Mouse (Mus musculus) neural tube, embryonic 15.5 days (tissue): ENCODE measurements at regions not wholly inside any gene's neighbourhood (a gene's known extent, or its start where the extent isn't known, plus 50 kb on each side); places are given as distances from the start of the nearest gene placed in this dataset.

Experiments used
- ATAC-seq: fragments of 200-750 bp; cut with Nextera tagmentation; 2 replicates; pipeline ENCODE4 v1.8.0; 2017; ENCODE audit warnings: mild to moderate bottlenecking, moderate TSS enrichment, moderate library complexity; ENCODE audit not compliant: low FRiP score
- H3K27ac ChIP-seq: fragments of 300-500 bp; sonication (generic); replicated peaks from 2 replicates; pipeline ENCODE4 v1.5.1; 2015; ENCODE audit warnings: mild to moderate bottlenecking, inconsistent platforms
- H3K27me3 ChIP-seq: fragments of 300-500 bp; sonication (generic); replicated peaks from 2 replicates; pipeline ENCODE4 v1.6.1; 2015; ENCODE audit warnings: inconsistent platforms
- H3K36me3 ChIP-seq: fragments of 300-500 bp; sonication (generic); 2 replicates; pipeline ENCODE4 v1.6.1; 2015; ENCODE audit warnings: inconsistent platforms
- H3K4me1 ChIP-seq: fragments of 300-500 bp; sonication (generic); 2 replicates; pipeline ENCODE4 v1.6.1; 2015; ENCODE audit warnings: inconsistent platforms
- H3K4me2 ChIP-seq: fragments of 300-500 bp; sonication (generic); 2 replicates; pipeline ENCODE4 v1.6.1; 2015; ENCODE audit warnings: inconsistent platforms, mild to moderate bottlenecking, moderate library complexity
- H3K4me3 ChIP-seq: fragments of 300-500 bp; sonication (generic); replicated peaks from 2 replicates; pipeline ENCODE4 v1.5.1; 2015; ENCODE audit warnings: mild to moderate bottlenecking, inconsistent platforms
- H3K9ac ChIP-seq: fragments of 300-500 bp; sonication (generic); replicated peaks from 2 replicates; pipeline ENCODE4 v1.6.1; 2015; ENCODE audit warnings: mild to moderate bottlenecking, inconsistent platforms
- H3K9me3 ChIP-seq: fragments of 300-500 bp; sonication (generic); replicated peaks from 2 replicates; pipeline ENCODE4 v1.6.1; 2016; ENCODE audit warnings: inconsistent platforms
- WGBS: fragments of 180-500 bp; shearing (Covaris S2); methylation state at CpG from one replicate; pipeline ENCODE4 v1.1.7; 2015; ENCODE audit warnings: mixed read lengths; 5-methylcytosine and 5-hydroxymethylcytosine counted together

DNA sequence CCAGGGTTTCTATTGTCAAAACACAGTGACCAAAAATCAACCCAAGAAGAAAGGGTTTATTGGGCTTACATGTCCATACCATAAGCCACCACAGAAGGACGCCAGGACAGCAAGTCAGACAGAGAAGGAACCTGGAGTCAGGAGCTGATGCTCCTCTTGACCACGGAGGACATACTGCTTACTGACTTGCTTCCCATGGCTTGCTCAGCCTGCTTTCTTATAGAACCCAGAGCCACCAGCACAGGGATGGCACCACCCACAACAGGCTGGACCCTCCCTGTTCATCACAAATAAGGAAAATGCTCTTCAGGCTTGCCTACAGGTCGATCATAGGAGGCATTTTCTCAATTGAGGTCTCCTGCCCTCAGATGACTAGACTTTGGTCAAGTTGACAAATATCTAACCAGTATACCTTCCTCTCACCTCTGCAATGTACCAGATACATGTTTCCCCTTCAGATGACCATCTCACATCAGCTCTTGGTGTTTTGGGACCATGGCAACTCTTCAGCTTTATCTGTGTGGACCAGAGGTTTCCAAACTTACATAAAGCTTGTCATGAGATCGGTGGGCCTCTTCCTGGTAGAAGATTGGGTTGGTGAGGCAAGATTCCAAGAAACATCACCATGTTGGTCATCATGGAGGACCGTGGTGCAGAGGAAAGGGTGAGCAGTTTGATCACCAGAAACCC is 61.2 kb upstream of the Ahctf1 start:
- 92% methylated on average over 5 of the region's 5 CpGs for WGBS
- Histone ChIP-seq H3K27ac (no peak overlapping the region), H3K9me3 (no peaks in the 10 kb centered on the region), H3K27me3 (no peaks in the 10 kb centered on the region), H3K4me3 (no peak overlapping the region), H3K4me2 (no peak overlapping the region), H3K36me3 (no peaks in the 10 kb centered on the region), H3K4me1 (peaks cover 8% of the 10 kb centered on the region; the same call in 1 of the 2 replicates), H3K9ac (no peak overlapping the region)
- ATAC-seq, result no peak

- Histone ChIP-seq H3K4me2 (no peak overlapping the region), H3K4me3 (no peak overlapping the region), H3K9me3 (no peaks in the 10 kb centered on the region), H3K27ac (no peak overlapping the region), H3K36me3 (no peaks in the 10 kb centered on the region), H3K4me1 (peaks cover 8% of the 10 kb centered on the region; the same call in 1 of the 2 replicates), H3K27me3 (no peaks in the 10 kb centered on the region), H3K9ac (no peak overlapping the region)
- no peak for ATAC-seq
- WGBS, result 33% methylated on average over 4 of the region's 4 CpGs
Measured at GRCm38 (mm10) chr1:179863420-179863819, 59.9 kb upstream of the Ahctf1 start.

- no peak overlapping the region for H3K27ac ChIP-seq
- H3K4me1 ChIP-seq, result peaks cover 8% of the 10 kb centered on the region; the same call in 1 of the 2 replicates
- no peak overlapping the region for H3K9ac ChIP-seq
- H3K36me3 ChIP-seq, result no peaks in the 10 kb centered on the region
- no peak overlapping the region for H3K4me2 ChIP-seq
- H3K4me3 ChIP-seq, result no peak overlapping the region
- WGBS, result 74% methylated on average over 3 of the region's 3 CpGs
- ATAC-seq, result no peak
- H3K9me3 ChIP-seq, result no peaks in the 10 kb centered on the region
- H3K27me3 ChIP-seq, result no peaks in the 10 kb centered on the region
Measured at GRCm38 (mm10) chr1:179862941-179863340, 59.5 kb upstream of the Ahctf1 start.

GRCm38 (mm10) chr1:179861776-179862175 is 58.3 kb upstream of the Ahctf1 start:
- no peak for ATAC-seq

GRCm38 (mm10) chr1:179859552-179859902 is 56.0 kb upstream of the Ahctf1 start:
- Histone ChIP-seq H3K9ac (no peak overlapping the region), H3K9me3 (no peaks in the 10 kb centered on the region), H3K36me3 (no peaks in the 10 kb centered on the region), H3K4me3 (no peak overlapping the region), H3K27me3 (no peaks in the 10 kb centered on the region), H3K27ac (no peak overlapping the region), H3K4me1 (no peaks in the 10 kb centered on the region), H3K4me2 (no peak overlapping the region)
- 83% methylated on average over 8 of the region's 8 CpGs for WGBS
- peak; percentile 24; the same call in 1 of the 2 replicates for ATAC-seq

More at GRCm38 (mm10) chr1:179861776-179862175, 58.3 kb upstream of the Ahctf1 start:
- Histone ChIP-seq H3K9me3 (no peaks in the 10 kb centered on the region), H3K4me1 (peaks cover 8% of the 10 kb centered on the region; the same call in 1 of the 2 replicates), H3K4me3 (no peak overlapping the region), H3K36me3 (no peaks in the 10 kb centered on the region), H3K27me3 (no peaks in the 10 kb centered on the region), H3K9ac (no peak overlapping the region), H3K27ac (no peak overlapping the region), H3K4me2 (no peak overlapping the region)
- 86% methylated on average over 3 of the region's 3 CpGs for WGBS

DNA sequence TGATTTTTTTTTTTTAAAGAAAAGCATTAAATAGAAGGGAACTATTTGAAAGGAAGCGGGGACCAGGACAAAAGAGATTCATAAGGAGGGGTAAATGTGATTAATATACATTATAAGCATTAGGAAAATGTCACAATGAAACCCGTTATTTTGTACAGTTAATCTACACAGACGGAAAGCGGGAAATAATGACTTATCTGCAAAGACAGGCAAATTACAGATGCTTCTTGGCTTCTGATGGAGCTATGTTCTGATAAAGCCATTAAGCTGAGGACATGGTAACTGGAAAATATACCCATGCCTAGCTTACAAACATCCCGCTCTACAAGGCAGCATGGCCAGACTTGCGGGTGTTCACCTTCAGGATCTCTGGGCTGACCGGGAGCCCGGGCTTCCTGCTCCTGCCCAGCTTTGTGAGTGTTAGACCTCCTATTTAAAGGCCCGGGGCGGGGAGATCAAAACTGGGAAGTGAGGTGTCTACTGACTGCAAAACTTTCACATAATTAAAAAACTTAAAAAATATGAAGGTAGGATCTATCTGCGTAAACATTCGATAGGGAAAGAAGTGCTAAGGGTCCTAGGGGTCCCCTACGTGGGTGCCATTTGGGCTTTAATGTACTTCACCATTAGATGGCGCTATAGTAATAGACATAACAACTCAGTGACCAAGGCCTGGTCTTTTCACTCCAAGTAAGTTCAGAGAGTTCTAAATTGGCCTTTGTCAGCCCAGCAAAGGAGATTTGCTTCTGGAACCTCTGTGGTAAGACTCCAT is 55.5 kb upstream of the Ahctf1 start:
- Histone ChIP-seq H3K27me3 (no peaks in the 10 kb centered on the region), H3K36me3 (no peaks in the 10 kb centered on the region), H3K4me1 (peaks cover 4% of the 10 kb centered on the region), H3K9ac (no peak overlapping the region), H3K9me3 (no peaks in the 10 kb centered on the region), H3K4me2 (no peak overlapping the region), H3K4me3 (no peak overlapping the region), H3K27ac (no peak overlapping the region)
- WGBS, result 48% methylated on average over 14 of the region's 14 CpGs
- ATAC-seq, result peak; percentile 75; the same call in 1 of the 2 replicates

DNA sequence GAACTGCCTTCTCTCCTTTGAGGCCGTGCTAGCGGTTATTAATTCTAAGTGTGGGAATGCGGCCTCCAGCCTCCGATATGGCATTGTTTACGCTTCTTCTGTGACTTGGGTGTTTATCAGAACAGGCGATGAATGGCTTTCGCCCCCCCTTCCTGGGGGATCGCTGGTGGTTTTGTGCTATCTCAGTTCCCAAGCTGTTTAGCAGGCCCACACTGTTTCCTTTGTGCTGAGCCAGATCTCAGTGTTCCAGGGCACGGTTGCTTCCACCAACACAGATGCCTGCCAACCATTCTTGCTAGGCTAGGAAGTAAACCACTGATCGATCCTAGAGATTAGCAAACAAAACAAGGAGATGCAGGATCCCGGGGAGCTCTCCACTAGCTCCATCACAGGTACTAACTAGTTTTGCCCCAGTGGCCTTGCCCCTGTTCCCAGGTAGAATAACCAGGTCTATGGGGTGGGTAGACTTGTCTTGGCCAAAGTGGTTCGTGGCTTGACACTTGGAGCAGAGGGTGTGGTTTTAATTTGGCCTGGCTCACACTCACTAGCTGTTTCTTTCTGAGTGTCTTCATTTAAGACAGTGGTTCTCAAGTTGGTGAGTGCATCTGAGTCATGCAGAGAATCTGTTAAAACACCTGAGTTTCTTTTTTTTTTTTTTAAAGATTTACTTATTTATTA is 50.9 kb upstream of the Ahctf1 start:
- Histone ChIP-seq H3K4me3 (no peak overlapping the region), H3K9ac (no peak overlapping the region), H3K4me1 (peaks cover 4% of the 10 kb centered on the region), H3K9me3 (no peaks in the 10 kb centered on the region), H3K27ac (no peak overlapping the region), H3K27me3 (no peaks in the 10 kb centered on the region), H3K36me3 (no peaks in the 10 kb centered on the region), H3K4me2 (no peak overlapping the region)
- ATAC-seq, result no peak
- 43% methylated on average over 12 of the region's 12 CpGs for WGBS
